Mouse (Mus musculus): ENCODE results near the gene Os9. TPM values are rescaled to one million over a fixed set of nuclear protein-coding genes. Genes with fewer than 3 reads are reported as not detected.

Gene Os9
- polyA plus RNA-seq, 1 experiment from 2014 or later = 138 TPM

DNA sequence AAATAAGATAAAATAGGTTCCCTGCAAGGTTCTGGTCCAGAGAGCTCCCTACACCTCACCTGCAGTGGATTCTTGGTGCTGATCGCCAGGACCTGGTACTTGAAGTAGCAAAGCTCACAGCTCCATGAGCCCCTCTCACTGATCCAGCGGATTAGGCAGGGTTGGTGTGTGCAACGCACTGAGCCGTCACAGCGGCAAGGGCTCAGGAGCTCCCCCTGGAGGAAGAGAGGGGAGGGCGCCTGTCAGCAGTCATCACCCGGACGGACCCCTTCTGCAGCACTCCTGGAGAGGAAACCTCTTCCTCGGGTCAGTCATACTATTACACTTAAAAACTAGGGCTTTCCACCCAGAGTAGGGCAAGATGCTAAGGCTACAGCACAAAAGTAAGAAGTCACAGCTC, 62.8 kb downstream of the Os9 start:
- H3K9ac ChIP-seq (replicated peaks) = peak overlapping the region; percentile 96
- no peaks in the 10 kb centered on the region for H3K9me3 ChIP-seq
- no peaks in the 10 kb centered on the region for H3K27me3 ChIP-seq
- H3K4me3 ChIP-seq (replicated peaks) = peak overlapping the region; percentile 94
- peak overlapping the region; percentile 88 for H3K4me2 ChIP-seq (replicated peaks)
- H3K4me1 ChIP-seq (replicated peaks) = peaks cover 56% of the 10 kb centered on the region
- H3K27ac ChIP-seq = peak overlapping the region; percentile 98
- H3K36me3 ChIP-seq = peaks cover 42% of the 10 kb centered on the region
- peak; percentile 34 for ATAC-seq
- WGBS = 1% methylated on average over 9 of the region's 9 CpGs

DNA sequence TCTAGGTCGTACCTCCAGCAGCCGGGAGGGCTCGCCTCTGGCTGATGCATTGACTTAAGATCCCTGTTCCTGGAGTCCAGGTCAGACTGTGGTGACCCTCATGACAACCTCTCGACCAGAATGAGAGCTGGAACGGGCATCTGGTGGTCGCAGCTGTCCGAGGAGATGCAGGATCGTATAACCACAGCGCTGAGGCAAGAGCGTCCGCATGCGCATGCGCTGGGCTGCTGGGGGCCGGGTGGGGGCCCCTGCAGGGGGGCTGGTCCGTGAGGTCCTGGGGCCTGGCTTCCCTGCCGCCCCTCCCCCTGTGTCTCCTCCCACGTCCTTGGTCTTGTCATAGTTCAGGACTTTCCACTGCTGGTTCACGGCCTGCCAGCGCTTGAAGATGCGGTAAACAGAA, 64.4 kb downstream of the Os9 start:
- 91% methylated on average over 20 of the region's 20 CpGs for WGBS
- H3K27ac ChIP-seq = no peak overlapping the region
- H3K9ac ChIP-seq (replicated peaks) = no peak overlapping the region
- peaks cover 45% of the 10 kb centered on the region for H3K4me1 ChIP-seq (replicated peaks)
- no peaks in the 10 kb centered on the region for H3K9me3 ChIP-seq
- peaks cover 42% of the 10 kb centered on the region for H3K36me3 ChIP-seq
- H3K4me3 ChIP-seq (replicated peaks) = no peak overlapping the region
- H3K4me2 ChIP-seq (replicated peaks) = no peak overlapping the region
- no peak for ATAC-seq
- peaks cover 13% of the 10 kb centered on the region for H3K27me3 ChIP-seq

DNA sequence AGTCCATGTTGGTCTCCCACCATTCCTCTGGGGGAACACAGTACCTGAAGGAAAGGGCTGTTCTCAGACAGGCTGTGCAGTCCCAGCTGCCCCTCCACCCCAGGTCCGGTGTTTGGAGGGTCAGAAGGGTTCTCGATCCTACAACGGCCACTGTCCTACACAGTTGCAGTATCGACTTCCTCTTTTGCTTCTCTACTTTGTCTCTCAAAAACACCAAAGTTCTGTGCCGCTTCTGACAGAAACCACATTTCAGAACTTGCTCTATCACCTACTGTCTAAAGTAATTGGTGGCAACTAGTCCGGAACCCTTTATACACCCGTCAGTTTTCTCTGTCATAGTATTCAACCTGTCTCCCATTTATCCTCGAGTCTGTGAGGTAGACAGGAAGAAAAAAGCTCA, 65.5 kb downstream of the Os9 start:
- WGBS = 95% methylated on average over 8 of the region's 8 CpGs
- Histone ChIP-seq H3K36me3 (peaks cover 42% of the 10 kb centered on the region), H3K27ac (no peak overlapping the region), H3K4me2 (replicated peaks) (no peak overlapping the region), H3K9ac (replicated peaks) (no peak overlapping the region), H3K4me1 (replicated peaks) (peaks cover 35% of the 10 kb centered on the region), H3K4me3 (replicated peaks) (no peak overlapping the region), H3K9me3 (no peaks in the 10 kb centered on the region), H3K27me3 (peaks cover 24% of the 10 kb centered on the region)
- no peak for ATAC-seq

- H3K27ac ChIP-seq = no peak overlapping the region
- H3K9ac ChIP-seq (replicated peaks) = no peak overlapping the region
- H3K9me3 ChIP-seq = no peaks in the 10 kb centered on the region
- no peak overlapping the region for H3K4me2 ChIP-seq (replicated peaks)
- H3K27me3 ChIP-seq = peaks cover 31% of the 10 kb centered on the region
- H3K36me3 ChIP-seq = peaks cover 42% of the 10 kb centered on the region
- peaks cover 36% of the 10 kb centered on the region for H3K4me1 ChIP-seq (replicated peaks)
- H3K4me3 ChIP-seq (replicated peaks) = no peak overlapping the region
- no peak for ATAC-seq
- WGBS = 81% methylated on average over 4 of the region's 4 CpGs
Observed at GRCm38 (mm10) chr10:127054646-127055045, 66.3 kb downstream of the Os9 start.

DNA sequence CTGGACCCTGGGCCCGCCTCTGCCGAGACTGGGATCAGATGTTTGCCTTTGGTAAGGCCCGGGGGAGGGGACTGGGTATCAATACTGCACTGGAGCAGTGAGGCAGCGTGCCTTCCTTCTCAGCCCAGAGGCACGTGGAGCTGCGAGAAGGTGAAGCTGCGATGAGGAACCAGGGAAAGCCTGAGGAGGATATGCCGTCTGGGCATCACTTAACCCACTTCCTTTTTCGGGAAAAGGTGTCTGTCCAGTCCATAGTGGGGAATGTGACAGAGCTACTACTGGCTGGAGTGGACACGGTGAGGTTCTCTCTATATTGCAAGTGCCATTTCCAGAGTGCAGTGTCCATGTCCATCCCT, 70.8 kb downstream of the Os9 start:
- ATAC-seq = 0 out of 2 replicates have a peak, but pooled peaks have one; percentile 4
- H3K27me3 ChIP-seq = peaks cover 58% of the 10 kb centered on the region
- no peak overlapping the region for H3K27ac ChIP-seq
- no peak overlapping the region for H3K4me2 ChIP-seq (replicated peaks)
- WGBS = 21% methylated on average over 10 of the region's 10 CpGs
- H3K9ac ChIP-seq (replicated peaks) = no peak overlapping the region
- peaks cover 16% of the 10 kb centered on the region for H3K4me1 ChIP-seq (replicated peaks)
- H3K36me3 ChIP-seq = peaks cover 17% of the 10 kb centered on the region
- no peak overlapping the region for H3K4me3 ChIP-seq (replicated peaks)
- no peaks in the 10 kb centered on the region for H3K9me3 ChIP-seq

DNA sequence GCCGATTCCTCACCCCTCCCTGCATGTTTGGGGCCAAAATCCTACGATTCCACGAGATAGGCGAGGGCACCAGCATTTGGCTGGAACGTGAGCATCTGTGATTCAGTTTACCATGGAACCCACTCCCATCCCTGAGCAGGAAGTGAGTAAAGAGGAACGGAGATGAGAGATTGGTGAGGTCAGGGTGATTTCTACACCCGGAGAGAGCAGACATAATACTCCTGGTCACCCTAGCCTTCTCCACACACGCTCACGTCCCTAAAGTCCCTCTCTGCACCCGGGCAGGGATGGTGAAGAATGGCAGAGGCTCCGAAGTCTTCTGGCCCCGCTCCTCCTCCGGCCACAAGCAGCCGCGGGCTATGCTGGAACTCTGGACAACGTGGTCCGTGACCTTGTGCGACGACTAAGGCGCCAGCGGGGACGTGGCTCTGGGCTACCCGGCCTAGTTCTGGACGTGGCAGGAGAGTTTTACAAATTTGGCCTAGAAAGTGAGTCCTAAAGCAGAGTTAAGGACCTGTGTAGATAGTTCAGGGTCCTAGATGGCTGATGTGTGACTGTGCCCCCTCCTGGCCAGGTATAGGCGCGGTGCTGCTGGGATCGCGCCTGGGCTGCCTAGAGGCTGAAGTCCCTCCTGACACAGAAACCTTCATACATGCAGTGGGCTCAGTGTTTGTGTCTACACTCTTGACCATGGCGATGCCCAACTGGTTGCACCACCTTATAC, 71.4 kb downstream of the Os9 start:
- Histone ChIP-seq H3K9ac (replicated peaks) (no peak overlapping the region), H3K4me2 (replicated peaks) (no peak overlapping the region), H3K27me3 (peaks cover 58% of the 10 kb centered on the region), H3K36me3 (peaks cover 16% of the 10 kb centered on the region), H3K4me1 (replicated peaks) (peaks cover 11% of the 10 kb centered on the region), H3K9me3 (no peaks in the 10 kb centered on the region), H3K4me3 (replicated peaks) (no peak overlapping the region), H3K27ac (no peak overlapping the region)
- ATAC-seq = 0 out of 2 replicates have a peak, but pooled peaks have one; percentile 26
- WGBS = 3% methylated on average over 29 of the region's 29 CpGs

DNA sequence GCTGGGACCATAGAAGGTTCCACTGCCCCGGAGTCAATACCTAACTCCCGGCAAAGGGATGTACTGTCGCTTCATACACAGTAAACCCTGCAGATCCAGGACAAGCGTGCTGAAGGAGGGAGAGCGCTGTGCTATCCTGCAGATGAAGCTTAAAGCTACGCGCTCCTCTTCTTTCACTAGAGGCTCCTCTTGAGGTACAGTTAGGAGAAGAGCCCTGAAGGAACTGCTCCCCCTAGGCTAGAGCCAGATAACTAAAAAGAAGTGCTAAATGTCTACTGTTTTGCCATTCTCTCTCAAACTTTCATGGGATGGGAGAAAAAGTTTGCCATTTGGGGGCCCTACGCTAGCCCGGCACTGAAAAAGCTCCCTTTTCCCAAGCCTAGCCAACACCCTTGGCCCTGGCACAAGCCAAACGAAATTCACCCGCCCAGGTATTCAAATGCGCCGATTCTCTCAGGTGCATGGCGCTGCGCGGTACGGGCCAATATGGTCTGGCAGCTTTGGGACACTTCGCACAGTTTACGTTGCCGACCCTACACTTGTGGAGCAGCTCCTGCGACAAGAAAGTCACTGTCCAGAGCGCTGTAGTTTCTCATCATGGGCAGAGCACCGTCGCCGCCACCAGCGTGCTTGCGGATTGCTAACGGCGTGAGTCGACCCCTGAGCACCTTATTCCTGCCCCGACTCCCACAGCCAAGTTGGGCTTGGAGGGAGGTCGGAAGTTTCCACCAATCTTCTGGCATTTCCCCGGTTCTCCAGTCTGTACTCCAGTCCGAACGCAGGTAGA, 72.1 kb downstream of the Os9 start:
- ATAC-seq = no peak
- 4% methylated on average over 35 of the region's 35 CpGs for WGBS
- Histone ChIP-seq H3K27me3 (peaks cover 58% of the 10 kb centered on the region), H3K36me3 (peaks cover 13% of the 10 kb centered on the region), H3K4me1 (replicated peaks) (peaks cover 11% of the 10 kb centered on the region), H3K4me3 (replicated peaks) (no peak overlapping the region), H3K9ac (replicated peaks) (no peak overlapping the region), H3K4me2 (replicated peaks) (no peak overlapping the region), H3K9me3 (no peaks in the 10 kb centered on the region), H3K27ac (no peak overlapping the region)

- no peak for ATAC-seq
- WGBS = 25% methylated on average over 5 of the region's 5 CpGs
- Histone ChIP-seq H3K9me3 (no peaks in the 10 kb centered on the region), H3K9ac (replicated peaks) (no peak within 1 kb of the TSS), H3K4me1 (replicated peaks) (peaks cover 12% of the 10 kb centered on the region), H3K36me3 (peaks cover 9% of the 10 kb centered on the region), H3K27me3 (peaks cover 58% of the 10 kb centered on the region), H3K4me2 (replicated peaks) (no peak within 1 kb of the TSS), H3K27ac (no peak within 1 kb of the TSS), H3K4me3 (replicated peaks) (no peak within 1 kb of the TSS)
Observed at GRCm38 (mm10) chr10:127047954-127048353, 73.0 kb downstream of the Os9 start, which contains the start of gene Cyp27b1. Cyp27b1 (plus strand) TSS chr10:127048250.

Other genes with a start within 250 kb of the Os9 start
- 9.1 and 9.2 TPM in 2 replicates for gene Atp23, start 219.8 kb downstream of the Os9 start, polyA plus RNA-seq (2015; fragmentation: Nextera tagmentation; extraction: Ambion mirVana)
- gene Ctdsp2, start 142.4 kb downstream of the Os9 start, polyA plus RNA-seq (2015; fragmentation: Nextera tagmentation; extraction: Ambion mirVana) = 18.7 and 23.6 TPM in 2 replicates
- gene Avil, start 120.4 kb downstream of the Os9 start, polyA plus RNA-seq (2015; fragmentation: Nextera tagmentation; extraction: Ambion mirVana) = 2.2 and 2.8 TPM in 2 replicates
- gene Tsfm, start 90.3 kb downstream of the Os9 start, polyA plus RNA-seq (2015; fragmentation: Nextera tagmentation; extraction: Ambion mirVana) = 63.5 and 63.9 TPM in 2 replicates
- gene Mettl1, start 79.7 kb downstream of the Os9 start, polyA plus RNA-seq (2015; fragmentation: Nextera tagmentation; extraction: Ambion mirVana) = 21.1 and 22.0 TPM in 2 replicates
- gene Eef1akmt3, start 79.6 kb downstream of the Os9 start, polyA plus RNA-seq (2015; fragmentation: Nextera tagmentation; extraction: Ambion mirVana) = 0.11 and 0.18 TPM in 2 replicates
- 0.08 and 0.14 TPM in 2 replicates for gene Cyp27b1, start 72.9 kb downstream of the Os9 start, polyA plus RNA-seq (2015; fragmentation: Nextera tagmentation; extraction: Ambion mirVana)
- gene March9, start 60.9 kb downstream of the Os9 start, polyA plus RNA-seq (2015; fragmentation: Nextera tagmentation; extraction: Ambion mirVana) = 5.6 and 6.4 TPM in 2 replicates
- 1,636 and 1,639 TPM in 2 replicates for gene Cdk4, start 57.6 kb downstream of the Os9 start, polyA plus RNA-seq (2015; fragmentation: Nextera tagmentation; extraction: Ambion mirVana)
- gene Tspan31, start 50.9 kb downstream of the Os9 start, polyA plus RNA-seq (2015; fragmentation: Nextera tagmentation; extraction: Ambion mirVana) = 136 and 138 TPM in 2 replicates
- 2.8 and 3.3 TPM in 2 replicates for gene Agap2, start 45.8 kb downstream of the Os9 start, polyA plus RNA-seq (2015; fragmentation: Nextera tagmentation; extraction: Ambion mirVana)
- gene B4galnt1, start 44.1 kb upstream of the Os9 start, polyA plus RNA-seq (2015; fragmentation: Nextera tagmentation; extraction: Ambion mirVana) = 28.8 and 30.2 TPM in 2 replicates
- 0.86 and 1.0 TPM in 2 replicates for gene Slc26a10, start 59.5 kb upstream of the Os9 start, polyA plus RNA-seq (2015; fragmentation: Nextera tagmentation; extraction: Ambion mirVana)
- gene Arhgef25, start 69.0 kb upstream of the Os9 start, polyA plus RNA-seq (2015; fragmentation: Nextera tagmentation; extraction: Ambion mirVana) = 20.2 and 24.5 TPM in 2 replicates
- 195 and 234 TPM in 2 replicates for gene Dtx3, start 74.6 kb upstream of the Os9 start, polyA plus RNA-seq (2015; fragmentation: Nextera tagmentation; extraction: Ambion mirVana)
- gene Pip4k2c, start 90.5 kb upstream of the Os9 start, polyA plus RNA-seq (2015; fragmentation: Nextera tagmentation; extraction: Ambion mirVana) = 16.9 and 17.3 TPM in 2 replicates
- 73.0 and 76.7 TPM in 2 replicates for gene Kif5a, start 142.2 kb upstream of the Os9 start, polyA plus RNA-seq (2015; fragmentation: Nextera tagmentation; extraction: Ambion mirVana)
- gene Dctn2, start 145.2 kb upstream of the Os9 start, polyA plus RNA-seq (2015; fragmentation: Nextera tagmentation; extraction: Ambion mirVana) = 310 TPM in 2 replicates
- 16.0 and 16.5 TPM in 2 replicates for gene Mbd6, start 167.9 kb upstream of the Os9 start, polyA plus RNA-seq (2015; fragmentation: Nextera tagmentation; extraction: Ambion mirVana)
- 122 and 127 TPM in 2 replicates for gene Mars, start 190.7 kb upstream of the Os9 start, polyA plus RNA-seq (2015; fragmentation: Nextera tagmentation; extraction: Ambion mirVana)
- 0.77 and 1.4 TPM in 2 replicates for gene Arhgap9, start 200.8 kb upstream of the Os9 start, polyA plus RNA-seq (2015; fragmentation: Nextera tagmentation; extraction: Ambion mirVana)
- gene Gli1, start 220.8 kb upstream of the Os9 start, polyA plus RNA-seq (2015; fragmentation: Nextera tagmentation; extraction: Ambion mirVana) = 1.3 and 1.5 TPM in 2 replicates
- gene Inhbe, start 233.3 kb upstream of the Os9 start, polyA plus RNA-seq (2015; fragmentation: Nextera tagmentation; extraction: Ambion mirVana) = 0.04 TPM in 1 of 2 replicates, not detected in the other
- not detected in 2 replicates for gene Inhbc, start 249.3 kb upstream of the Os9 start, polyA plus RNA-seq (2015; fragmentation: Nextera tagmentation; extraction: Ambion mirVana)

Data from midbrain, embryonic 13.5 days (tissue).